Mouse (Mus musculus) limb, embryonic 11.5 days (tissue): ENCODE measurements around the gene Adipoq. TPM values are rescaled to one million over a fixed set of nuclear protein-coding genes. Genes with fewer than 3 reads are reported as not detected.

Experiments used
- ATAC-seq: fragments of 200-750 bp; cut with Nextera tagmentation; 2 replicates; pipeline ENCODE4 v1.8.0; 2017; ENCODE audit warnings: low read depth; ENCODE audit not compliant: insufficient number of reproducible peaks, low FRiP score, low TSS enrichment
- DNase-seq: peaks from one replicate; pipeline ENCODE4 v3.0.0-alpha.2; 2015; ENCODE audit warnings: low spot score
- H3K27ac ChIP-seq: fragments of 300-500 bp; sonication (generic); replicated peaks from 2 replicates; pipeline ENCODE4 v1.5.1; 2014; ENCODE audit warnings: low read depth, mild to moderate bottlenecking, low read length
- H3K27me3 ChIP-seq: fragments of 300-500 bp; sonication (generic); 2 replicates; pipeline ENCODE4 v1.6.1; 2014; ENCODE audit warnings: mild to moderate bottlenecking, low read length, mixed read lengths; ENCODE audit not compliant: control insufficient read depth, insufficient read depth
- H3K36me3 ChIP-seq: fragments of 300-500 bp; sonication (generic); 2 replicates; pipeline ENCODE4 v1.6.1; 2014; ENCODE audit warnings: mild to moderate bottlenecking, low read length, moderate library complexity, mixed read lengths; ENCODE audit not compliant: control insufficient read depth, insufficient read depth
- H3K4me1 ChIP-seq: fragments of 300-500 bp; sonication (generic); 2 replicates; pipeline ENCODE4 v1.6.1; 2014; ENCODE audit warnings: low read length, mixed read lengths; ENCODE audit not compliant: control insufficient read depth, insufficient read depth
- H3K4me2 ChIP-seq: fragments of 300-500 bp; sonication (generic); 2 replicates; pipeline ENCODE4 v1.6.1; 2014; ENCODE audit warnings: low read depth, mild to moderate bottlenecking, moderate library complexity; ENCODE audit not compliant: severe bottlenecking
- H3K4me3 ChIP-seq: fragments of 300-500 bp; sonication (generic); 2 replicates; pipeline ENCODE4 v1.5.1; 2014; ENCODE audit warnings: low read depth, low read length
- H3K9ac ChIP-seq: fragments of 300-500 bp; sonication (generic); 2 replicates; pipeline ENCODE4 v1.6.1; 2014; ENCODE audit warnings: mild to moderate bottlenecking, low read length
- H3K9me3 ChIP-seq: fragments of 300-500 bp; sonication (generic); 2 replicates; pipeline ENCODE4 v1.6.1; 2016; ENCODE audit warnings: low read length; ENCODE audit not compliant: control insufficient read depth
- WGBS: fragments of 180-500 bp; shearing (Covaris S2); extraction: QIAGEN DNeasy Blood & Tissue Kit; methylation state at CpG from one replicate; pipeline ENCODE4 v1.1.7; 2014; 5-methylcytosine and 5-hydroxymethylcytosine counted together
- polyA plus RNA-seq: library from polyadenylated mRNA; unstranded; fragments of >200 nt; fragmentation: Nextera tagmentation; extraction: Ambion mirVana; gene quantifications from 2 replicates; pipeline ENCODE4 v1.2.1, GENCODE M21; 2014

Adipoq gene
- polyA plus RNA-seq, 1 experiment from 2014 or later, result not detected

DNA sequence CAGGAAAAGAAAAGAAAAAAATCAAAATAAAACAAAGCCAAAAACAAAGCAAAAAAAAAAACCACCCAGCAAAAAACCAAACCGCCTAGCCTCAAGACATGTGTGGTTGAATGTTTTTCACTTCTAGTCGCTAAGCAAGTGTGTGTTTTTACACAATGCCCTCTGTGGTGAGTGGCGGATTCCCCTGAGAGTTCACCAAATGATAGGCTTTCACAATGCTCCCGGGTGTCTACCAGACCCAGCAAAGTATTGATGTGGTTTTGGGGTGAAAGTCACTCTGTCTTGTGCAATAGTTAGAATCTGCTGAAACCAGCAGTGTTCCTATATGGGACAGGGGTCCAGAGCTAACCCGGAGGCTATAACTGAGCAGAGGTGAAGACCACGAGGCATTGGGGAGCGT, 2.0 kb upstream of the Adipoq start:
- H3K36me3 ChIP-seq, result no peaks in the 10 kb centered on the region
- DNase-seq, result no peak
- 89% methylated on average over 7 of the region's 7 CpGs for WGBS

DNA sequence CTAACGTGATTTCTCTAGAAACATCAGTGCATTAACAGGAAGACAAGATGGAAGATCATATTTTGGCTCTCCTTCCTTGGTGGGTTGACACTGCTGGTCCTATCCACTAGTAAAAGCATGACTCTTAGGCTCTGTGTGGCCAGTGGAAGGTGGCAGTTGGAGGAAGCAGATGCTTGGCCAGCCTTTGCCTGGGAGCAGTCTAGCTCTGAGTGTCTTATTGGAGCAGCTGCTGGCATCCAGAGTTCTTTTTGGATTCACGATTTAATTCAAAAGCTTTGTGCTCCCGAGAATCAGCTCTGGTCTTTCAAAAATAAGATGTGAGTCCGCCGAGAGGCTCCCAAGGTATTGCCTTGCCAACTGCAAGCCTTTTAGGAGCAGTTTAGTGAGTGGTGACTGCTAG, 1.1 kb upstream of the Adipoq start:
- Histone ChIP-seq H3K36me3 (no peaks in the 10 kb centered on the region), H3K4me1 (no peaks in the 10 kb centered on the region), H3K9me3 (no peaks in the 10 kb centered on the region), H3K9ac (no peak overlapping the region), H3K27ac (no peak overlapping the region), H3K27me3 (no peaks in the 10 kb centered on the region), H3K4me3 (no peak overlapping the region), H3K4me2 (no peak overlapping the region)
- DNase-seq (no peak), ATAC-seq (no peak)
- whole genome bisulfite sequencing, result 87% methylated on average over 5 of the region's 5 CpGs

More for the DNA sequence above, 2.0 kb upstream of the Adipoq start:
- Histone ChIP-seq H3K9me3 (no peaks in the 10 kb centered on the region), H3K4me2 (no peak overlapping the region), H3K27me3 (no peaks in the 10 kb centered on the region), H3K9ac (no peak overlapping the region), H3K27ac (no peak overlapping the region), H3K4me1 (no peaks in the 10 kb centered on the region), H3K4me3 (no peak overlapping the region)
- ATAC-seq, result no peak

DNA sequence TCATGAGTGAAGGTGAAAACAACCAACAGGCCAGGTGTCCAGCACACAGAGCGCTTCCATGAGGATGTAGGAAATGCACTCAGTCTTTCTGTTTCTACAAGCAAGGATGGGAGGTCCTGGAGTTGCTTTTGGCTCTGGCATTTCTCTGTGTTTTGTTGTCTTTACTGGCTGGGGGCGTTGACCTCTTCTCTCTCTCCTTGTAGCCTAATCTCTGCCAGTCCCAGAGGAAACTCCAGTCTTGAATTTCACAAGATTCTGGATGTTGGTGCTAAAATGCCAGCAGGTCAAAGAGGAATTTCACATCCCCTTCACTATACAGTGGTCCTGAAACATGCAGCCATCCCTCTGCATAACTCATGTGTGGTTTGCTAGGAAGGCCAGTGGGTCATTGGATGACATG, 2.6 kb downstream of the Adipoq start:
- no peaks in the 10 kb centered on the region for H3K9me3 ChIP-seq
- H3K9ac ChIP-seq, result no peak overlapping the region
- no peak for ATAC-seq
- no peaks in the 10 kb centered on the region for H3K4me1 ChIP-seq
- H3K36me3 ChIP-seq, result no peaks in the 10 kb centered on the region
- H3K27me3 ChIP-seq, result no peaks in the 10 kb centered on the region
- no peak overlapping the region for H3K4me2 ChIP-seq
- H3K27ac ChIP-seq, result no peak overlapping the region
- no peak overlapping the region for H3K4me3 ChIP-seq
- DNase-seq, result no peak
- WGBS, result 79% methylated on average over 2 of the region's 2 CpGs

DNA sequence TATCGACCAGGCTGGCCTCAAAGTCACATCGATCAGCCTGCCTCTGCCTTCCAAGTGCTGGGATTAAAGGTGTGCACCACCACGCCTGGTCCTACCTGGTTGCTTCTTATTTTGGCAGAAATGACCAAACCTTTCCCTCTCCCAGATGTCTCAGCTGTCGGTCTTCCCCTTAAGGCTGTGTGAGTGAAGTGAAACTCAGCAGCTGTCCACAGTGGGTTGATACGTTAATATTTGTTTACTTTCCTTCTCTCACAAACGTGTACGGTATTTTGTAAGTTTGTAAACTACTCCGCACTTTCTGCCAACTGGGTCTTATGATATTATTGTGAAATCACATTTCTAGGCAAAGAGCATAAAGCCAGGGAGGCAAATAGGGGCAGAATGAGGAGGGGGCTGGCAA, 3.1 kb downstream of the Adipoq start:
- Histone ChIP-seq H3K9me3 (no peaks in the 10 kb centered on the region), H3K4me2 (no peak overlapping the region), H3K36me3 (no peaks in the 10 kb centered on the region), H3K27ac (no peak overlapping the region), H3K4me3 (no peak overlapping the region), H3K27me3 (no peaks in the 10 kb centered on the region), H3K9ac (no peak overlapping the region), H3K4me1 (no peaks in the 10 kb centered on the region)
- ATAC-seq, result no peak
- no peak for DNase-seq
- 85% methylated on average over 8 of the region's 8 CpGs for WGBS

DNA sequence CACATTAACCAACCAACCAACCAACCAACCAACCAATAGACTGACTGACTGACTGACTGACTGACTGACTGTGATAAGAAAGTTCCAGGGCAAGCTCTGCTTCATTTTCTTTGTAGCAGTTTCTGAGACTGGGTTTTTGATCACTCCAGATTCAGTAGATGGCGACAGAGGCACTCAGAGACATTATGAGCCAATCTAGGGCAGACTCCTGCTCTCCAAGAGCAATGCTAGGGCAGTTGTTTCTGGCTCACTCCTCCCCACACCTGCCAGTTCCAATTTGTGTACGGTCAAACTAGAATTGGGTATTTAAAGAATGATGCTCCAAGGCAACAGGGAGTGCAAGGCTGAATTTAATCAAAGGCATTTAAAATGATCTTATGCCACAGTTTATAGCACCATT, 5.1 kb downstream of the Adipoq start:
- no peak for ATAC-seq
- no peak overlapping the region for H3K27ac ChIP-seq
- no peaks in the 10 kb centered on the region for H3K36me3 ChIP-seq
- no peaks in the 10 kb centered on the region for H3K27me3 ChIP-seq
- no peak overlapping the region for H3K9ac ChIP-seq
- no peaks in the 10 kb centered on the region for H3K9me3 ChIP-seq
- DNase-seq, result no peak
- H3K4me3 ChIP-seq, result no peak overlapping the region
- H3K4me1 ChIP-seq, result no peaks in the 10 kb centered on the region
- no peak overlapping the region for H3K4me2 ChIP-seq
- WGBS, result 22% methylated on average over 2 of the region's 2 CpGs

DNA sequence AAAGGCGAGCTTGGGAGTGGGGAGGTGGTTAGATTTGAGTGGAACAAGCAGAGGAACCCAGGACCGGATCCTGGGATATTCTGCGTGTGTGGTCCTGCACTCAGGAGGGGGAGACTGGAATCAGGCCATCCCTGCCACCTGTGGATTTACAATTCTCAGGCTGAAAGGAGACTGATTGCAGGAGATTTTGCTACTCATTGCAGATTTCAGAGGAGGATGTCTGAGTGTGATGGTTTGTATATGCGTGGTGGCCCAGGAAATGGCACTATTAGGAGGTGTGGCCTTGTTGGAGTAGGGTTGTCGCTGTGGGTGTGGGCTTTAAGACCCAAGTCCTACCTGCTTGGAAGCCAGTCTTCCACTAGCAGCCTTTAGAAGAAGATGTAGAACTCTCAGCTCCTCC, 7.9 kb downstream of the Adipoq start:
- Histone ChIP-seq H3K9ac (no peak overlapping the region), H3K27me3 (no peaks in the 10 kb centered on the region), H3K9me3 (no peaks in the 10 kb centered on the region), H3K27ac (no peak overlapping the region), H3K4me1 (no peaks in the 10 kb centered on the region), H3K4me2 (no peak overlapping the region), H3K36me3 (no peaks in the 10 kb centered on the region), H3K4me3 (no peak overlapping the region)
- ATAC-seq (no peak), DNase-seq (no peak)
- 75% methylated on average over 5 of the region's 5 CpGs for WGBS

DNA sequence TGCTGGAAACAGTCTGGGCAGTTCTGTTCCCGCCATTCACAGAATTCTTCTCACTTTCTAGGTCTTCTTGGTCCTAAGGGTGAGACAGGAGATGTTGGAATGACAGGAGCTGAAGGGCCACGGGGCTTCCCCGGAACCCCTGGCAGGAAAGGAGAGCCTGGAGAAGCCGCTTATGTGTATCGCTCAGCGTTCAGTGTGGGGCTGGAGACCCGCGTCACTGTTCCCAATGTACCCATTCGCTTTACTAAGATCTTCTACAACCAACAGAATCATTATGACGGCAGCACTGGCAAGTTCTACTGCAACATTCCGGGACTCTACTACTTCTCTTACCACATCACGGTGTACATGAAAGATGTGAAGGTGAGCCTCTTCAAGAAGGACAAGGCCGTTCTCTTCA, 10.7 kb downstream of the Adipoq start:
- DNase-seq (no peak), ATAC-seq (no peak)
- H3K36me3 ChIP-seq, result no peaks in the 10 kb centered on the region
- no peak overlapping the region for H3K27ac ChIP-seq
- no peak overlapping the region for H3K4me2 ChIP-seq
- no peaks in the 10 kb centered on the region for H3K4me1 ChIP-seq
- no peaks in the 10 kb centered on the region for H3K27me3 ChIP-seq
- 91% methylated on average over 13 of the region's 13 CpGs for WGBS
- no peak overlapping the region for H3K4me3 ChIP-seq
- no peak overlapping the region for H3K9ac ChIP-seq
- no peaks in the 10 kb centered on the region for H3K9me3 ChIP-seq

DNA sequence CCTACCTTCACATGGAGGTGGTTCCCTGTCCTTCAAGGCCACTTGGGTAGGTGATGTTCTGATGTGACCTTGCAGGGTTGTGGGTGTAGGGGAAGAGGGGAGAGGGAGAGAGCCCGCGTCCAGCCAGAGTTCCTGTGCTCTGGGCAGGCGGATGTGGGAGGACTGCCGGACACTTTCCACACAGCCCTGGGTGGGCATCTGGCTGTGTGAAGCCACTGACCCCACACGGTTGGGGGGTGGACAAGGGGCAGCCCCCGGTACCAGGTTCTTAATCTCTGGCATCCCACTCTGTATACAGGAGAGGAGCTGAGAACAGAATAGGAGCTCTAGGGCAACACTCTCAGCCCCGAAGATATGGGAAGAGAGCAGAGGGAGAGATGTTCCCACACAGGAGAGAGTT, 12.0 kb downstream of the Adipoq start:
- Histone ChIP-seq H3K9me3 (no peaks in the 10 kb centered on the region), H3K9ac (no peak overlapping the region), H3K27ac (no peak overlapping the region), H3K4me2 (no peak overlapping the region), H3K27me3 (no peaks in the 10 kb centered on the region), H3K4me1 (no peaks in the 10 kb centered on the region), H3K36me3 (no peaks in the 10 kb centered on the region), H3K4me3 (no peak overlapping the region)
- WGBS, result 86% methylated on average over 7 of the region's 7 CpGs
- no peak for DNase-seq
- no peak for ATAC-seq

DNA sequence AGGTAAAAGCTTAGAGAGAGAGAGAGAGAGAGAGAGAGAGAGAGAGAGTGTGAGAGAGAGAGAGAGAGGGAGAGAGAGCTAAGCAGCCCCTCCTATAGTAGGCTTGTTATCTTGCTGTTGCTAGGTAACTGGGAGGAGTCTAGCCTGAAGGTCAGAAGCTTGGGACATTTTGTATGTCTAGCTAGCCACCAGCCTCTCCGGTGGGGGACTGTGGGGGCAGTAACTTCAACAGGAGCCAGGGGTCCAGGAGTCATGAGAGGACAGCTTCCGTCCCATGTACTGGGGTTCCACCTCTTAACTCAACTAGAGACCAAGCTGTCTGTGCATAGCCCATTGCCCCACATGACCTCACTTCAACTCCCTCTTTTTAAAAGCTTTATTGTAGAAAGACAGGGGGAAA, 12.6 kb downstream of the Adipoq start:
- 58% methylated on average over 2 of the region's 2 CpGs for WGBS
- DNase-seq (no peak), ATAC-seq (no peak)
- Histone ChIP-seq H3K4me1 (no peaks in the 10 kb centered on the region), H3K27ac (no peak overlapping the region), H3K4me2 (no peak overlapping the region), H3K27me3 (no peaks in the 10 kb centered on the region), H3K4me3 (no peak overlapping the region), H3K9me3 (no peaks in the 10 kb centered on the region), H3K9ac (no peak overlapping the region), H3K36me3 (no peaks in the 10 kb centered on the region)
